Mouse (Mus musculus) layer of hippocampus, postnatal 36 days (tissue): Measurements from ENCODE around the gene 4930558C23Rik. TPM values are rescaled to one million over a fixed set of nuclear protein-coding genes. Genes with fewer than 3 reads are reported as not detected.
"Not testable (repeated sequence)": the region's sequence is repeated elsewhere in the genome, so short reads cannot be mapped to it uniquely, and the experiment has no call there.

Experiments used
- DNase-seq, 2 experiments: peaks; one replicate each; pipeline ENCODE4 v3.0.0; 2022
- total RNA-seq, 2 experiments: library from RNA; stranded (reverse); gene quantifications; 2 replicates each; pipeline ENCODE4 v1.2.3; 2021

Gene 4930558C23Rik
- not detected for total RNA-seq

DNA sequence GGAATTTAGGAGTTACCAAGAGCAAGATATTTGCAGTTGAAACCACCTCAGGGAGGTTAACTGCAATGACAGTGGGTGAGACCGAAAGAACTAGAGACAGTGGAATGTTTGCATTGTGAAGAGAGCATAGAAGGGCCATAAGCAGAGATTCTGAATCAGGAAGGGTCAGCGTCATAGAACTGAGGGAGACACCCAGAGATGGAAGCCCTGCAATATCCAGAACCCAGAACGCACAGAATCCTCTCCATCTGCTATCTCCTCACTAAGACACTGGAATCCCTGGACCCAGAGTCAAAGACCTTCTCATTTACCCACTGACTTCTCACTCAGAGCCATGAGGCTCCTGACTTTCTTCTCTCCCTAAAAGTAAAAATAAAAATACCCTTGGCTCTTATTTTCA is at the start of gene 4930558C23Rik:
Gene 4930558C23Rik, minus strand, starts transcription at position 101 of the 400 bp plus-strand sequence.
- no peak for DNase-seq

- no peak for DNase-seq
Observed at GRCm38 (mm10) chr3:95450915-95451314, 48.3 kb upstream of the 4930558C23Rik start.

DNA sequence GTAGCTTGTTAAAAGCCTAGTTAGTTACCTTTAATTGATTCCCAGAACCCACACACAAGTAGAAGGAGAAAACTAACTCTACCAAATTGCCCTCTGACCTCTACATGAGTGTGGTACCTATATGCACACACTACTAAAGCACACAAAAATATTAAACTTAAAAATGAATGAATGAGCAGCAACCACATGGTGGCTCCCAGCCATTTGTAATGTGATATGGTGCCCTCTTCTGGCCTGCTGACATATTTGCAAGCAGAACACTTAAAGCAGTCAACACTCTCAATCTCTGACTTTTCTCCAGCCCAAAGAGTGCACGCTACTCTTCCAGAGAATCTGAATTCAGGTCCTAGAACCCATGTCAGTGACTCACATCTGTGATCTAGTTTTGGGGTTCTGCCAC is 47.8 kb upstream of the 4930558C23Rik start:
- DNase-seq: peak in 1 of 2 experiments; percentile 10

DNA sequence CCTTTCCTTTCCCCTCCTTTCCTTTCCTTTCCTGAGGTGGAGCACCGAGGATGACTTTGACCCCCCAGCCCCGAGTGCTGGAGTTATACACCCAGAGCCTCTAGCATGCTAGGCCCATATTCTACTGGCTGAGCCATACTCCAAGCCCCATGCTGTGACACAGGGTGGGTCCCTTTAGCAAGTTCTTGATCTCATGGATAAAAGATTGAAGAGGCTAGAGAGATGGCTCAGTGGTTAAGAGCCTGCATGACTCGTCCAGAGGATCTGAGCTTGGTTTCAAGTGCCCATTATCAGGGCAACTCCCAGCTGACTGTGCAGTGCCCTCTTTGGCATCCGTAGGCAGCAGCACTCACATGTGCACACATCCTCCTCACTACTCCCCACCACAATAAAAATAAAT is 42.7 kb upstream of the 4930558C23Rik start:
- no peak for DNase-seq

DNA sequence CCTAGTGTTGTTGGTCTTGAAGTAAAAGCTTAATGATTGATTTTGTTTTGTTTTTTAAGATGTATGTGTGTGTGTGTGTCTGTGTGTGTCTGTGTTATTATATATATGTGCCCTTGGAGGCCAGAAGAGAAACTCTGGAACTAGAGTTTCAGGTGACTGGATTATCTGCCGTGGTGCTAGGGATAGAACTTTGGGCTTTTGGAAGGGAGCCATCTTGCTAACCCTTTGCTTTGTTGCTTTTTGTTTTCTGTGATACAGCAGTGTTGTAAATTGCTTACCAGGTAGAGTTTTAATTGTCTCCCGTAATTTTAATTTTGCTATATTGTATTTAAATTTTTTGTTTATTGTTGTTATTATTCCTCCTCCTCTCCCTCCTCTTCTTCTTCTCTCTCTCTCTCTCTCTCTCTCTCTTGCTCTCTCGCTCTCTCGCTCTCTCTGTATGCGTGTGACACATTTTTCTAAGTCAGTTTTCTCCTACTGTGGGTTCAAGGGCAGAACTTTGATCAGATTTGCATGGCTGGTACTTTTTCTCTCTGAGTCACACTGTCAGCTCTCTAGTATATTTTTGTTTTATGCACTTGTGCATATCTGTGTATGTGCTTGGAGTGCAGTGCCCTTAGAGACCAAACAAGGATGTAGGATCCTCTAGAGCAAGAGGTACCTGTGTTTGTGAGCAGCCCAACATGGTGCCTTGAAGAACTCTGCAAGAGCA is 39.9 kb upstream of the 4930558C23Rik start:
- DNase-seq: no peak

DNA sequence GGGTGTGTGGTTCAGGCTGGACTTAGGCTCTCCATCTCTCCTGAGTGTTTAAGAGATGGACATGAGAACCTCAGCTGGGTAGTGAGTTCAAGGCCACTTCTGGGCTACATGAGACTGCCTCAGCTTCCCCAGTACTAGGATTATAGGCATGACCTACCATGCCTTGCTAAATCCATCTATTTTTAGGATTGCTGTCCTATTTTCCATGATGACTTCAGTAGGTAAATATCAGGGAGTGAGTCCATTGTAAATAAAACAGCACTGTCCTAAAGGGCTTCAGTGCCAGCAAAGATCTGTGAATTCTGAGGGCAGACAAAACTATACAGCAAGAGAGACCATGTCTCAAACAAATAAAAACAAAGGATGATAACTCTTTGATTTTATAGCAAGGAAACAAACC is 37.0 kb upstream of the 4930558C23Rik start:
- no peak for DNase-seq

- DNase-seq: not testable (repeated sequence)
Observed at GRCm38 (mm10) chr3:95438636-95439035, 36.0 kb upstream of the 4930558C23Rik start.

DNA sequence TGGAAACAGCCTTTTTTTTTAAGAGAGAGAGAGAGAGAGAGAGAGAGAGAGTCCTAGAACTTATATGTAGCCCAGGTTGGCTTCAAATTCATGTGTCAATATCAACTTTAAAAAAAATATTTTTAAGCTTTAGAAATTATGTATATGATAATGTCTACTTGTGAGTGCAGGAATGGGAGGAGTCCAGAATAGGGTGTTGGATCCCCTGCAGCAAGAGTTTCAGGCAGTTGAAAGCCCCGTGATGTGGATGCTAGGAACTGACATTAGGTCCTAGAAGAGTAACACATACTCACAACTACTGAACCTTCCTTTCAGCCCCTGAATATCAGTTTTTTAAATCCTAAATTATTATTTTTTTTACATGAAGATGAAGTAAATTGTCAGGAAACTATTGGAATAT is 32.9 kb upstream of the 4930558C23Rik start:
- no peak for DNase-seq

- DNase-seq: peak in 1 of 2 experiments; percentile 7
Observed at GRCm38 (mm10) chr3:95434983-95435370, 32.3 kb upstream of the 4930558C23Rik start.

GRCm38 (mm10) chr3:95434136-95434982 is 31.7 kb upstream of the 4930558C23Rik start, which contains the start of gene Arnt:
Gene Arnt, plus strand, starts transcription at chr3:95434388.
- DNase-seq: peak; percentile 83 to 87

DNA sequence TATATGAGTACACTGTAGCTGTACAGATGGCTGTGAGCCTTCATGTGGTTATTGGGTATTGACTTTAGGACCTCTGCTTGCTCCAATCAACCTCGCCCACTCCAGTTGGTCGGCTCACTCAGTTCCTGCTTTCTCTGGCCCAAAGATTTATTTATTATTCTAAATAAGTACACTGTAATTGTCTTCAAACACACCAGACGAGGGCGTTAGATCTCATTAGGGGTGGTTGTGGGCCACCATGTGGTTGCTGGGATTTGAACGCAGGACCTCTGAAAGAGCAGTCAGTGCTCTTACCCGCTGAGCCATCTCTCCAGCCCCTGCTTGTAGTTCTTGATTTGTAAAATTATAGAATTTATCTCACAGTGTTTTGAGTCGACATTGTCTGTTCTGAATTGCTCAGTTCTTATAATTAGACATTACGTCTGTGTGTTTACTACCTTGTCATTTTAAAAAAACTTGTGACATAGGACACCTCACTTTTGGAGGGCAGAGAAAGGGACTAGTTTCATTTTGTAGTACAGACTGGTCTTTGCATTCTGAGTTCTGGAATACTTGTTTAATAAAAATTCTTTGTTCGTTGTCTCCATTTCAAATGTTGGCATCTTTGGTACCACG is 30.8 kb upstream of the 4930558C23Rik start:
- no peak for DNase-seq

- not testable (repeated sequence) for DNase-seq
Observed at GRCm38 (mm10) chr3:95428423-95428822, 25.8 kb upstream of the 4930558C23Rik start.

DNA sequence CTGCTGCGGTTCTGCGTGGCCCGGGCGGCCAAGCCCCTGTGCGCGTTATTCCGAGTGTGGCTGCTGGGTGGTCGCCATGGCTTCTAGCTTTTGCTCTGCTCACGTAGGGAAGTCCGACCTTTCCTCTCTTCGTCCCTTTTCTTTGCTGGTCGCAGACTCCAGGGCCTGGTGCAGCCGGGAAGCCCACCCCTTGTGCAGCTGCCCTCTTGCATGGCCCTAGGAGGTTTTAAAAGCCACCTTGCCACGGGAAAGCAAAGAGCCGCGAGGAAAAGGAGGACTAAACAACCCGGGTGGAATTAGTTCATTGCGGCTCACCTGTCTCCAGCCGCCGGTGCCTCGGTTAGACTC is 25.2 kb upstream of the 4930558C23Rik start:
- DNase-seq: peak in 1 of 2 experiments; percentile 15

GRCm38 (mm10) chr3:95427117-95427890 is 24.7 kb upstream of the 4930558C23Rik start:
- not testable (repeated sequence) for DNase-seq

- not testable (repeated sequence) for DNase-seq
Observed at GRCm38 (mm10) chr3:95426476-95426875, 23.8 kb upstream of the 4930558C23Rik start.

- no peak for DNase-seq
Observed at GRCm38 (mm10) chr3:95417866-95418265, 15.2 kb upstream of the 4930558C23Rik start.

GRCm38 (mm10) chr3:95412268-95412667 is 9.6 kb upstream of the 4930558C23Rik start:
- DNase-seq: no peak

GRCm38 (mm10) chr3:95408852-95409251 is 6.2 kb upstream of the 4930558C23Rik start:
- DNase-seq: no peak

DNA sequence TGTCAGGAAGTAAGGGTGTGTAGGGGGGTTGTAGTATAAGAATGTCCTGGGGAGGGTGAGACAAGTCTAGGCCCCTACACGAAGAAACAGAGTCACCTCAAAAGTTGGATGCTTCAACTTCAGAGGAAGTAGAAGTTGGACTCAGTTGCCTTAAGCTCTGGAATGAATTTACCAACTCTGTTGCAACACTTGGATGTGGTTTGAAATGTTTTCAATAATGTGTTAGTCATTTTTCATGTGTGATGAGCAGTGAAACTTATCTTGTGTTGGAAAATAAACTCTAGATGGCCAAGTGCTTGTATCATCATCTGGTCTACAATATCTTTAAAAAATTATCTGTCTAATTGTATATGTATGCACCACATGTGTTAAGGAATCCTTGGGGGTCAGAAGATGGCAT is 5.1 kb upstream of the 4930558C23Rik start:
- DNase-seq: no peak

DNA sequence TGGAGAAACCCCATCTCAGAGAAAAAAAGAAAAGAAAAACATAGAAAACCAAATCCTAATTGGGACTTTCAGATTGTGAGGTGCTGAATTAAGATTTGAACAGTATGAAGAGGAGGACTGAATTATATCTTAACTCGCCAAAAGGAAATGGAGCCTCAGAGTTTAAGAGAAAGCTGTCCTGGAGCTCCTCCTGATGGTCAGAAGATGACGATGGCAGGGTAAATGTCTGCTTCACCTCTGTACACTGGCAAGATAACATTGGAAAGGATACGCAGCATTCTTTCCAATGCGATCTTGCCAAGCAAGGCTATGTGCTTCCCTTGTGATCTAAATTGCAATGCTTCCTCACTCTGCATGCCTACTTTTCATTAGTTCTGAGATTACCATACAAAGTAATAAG is 8.3 kb downstream of the 4930558C23Rik start:
- DNase-seq: no peak

- DNase-seq: no peak
Observed at GRCm38 (mm10) chr3:95385401-95386075, 17.1 kb downstream of the 4930558C23Rik start.

DNA sequence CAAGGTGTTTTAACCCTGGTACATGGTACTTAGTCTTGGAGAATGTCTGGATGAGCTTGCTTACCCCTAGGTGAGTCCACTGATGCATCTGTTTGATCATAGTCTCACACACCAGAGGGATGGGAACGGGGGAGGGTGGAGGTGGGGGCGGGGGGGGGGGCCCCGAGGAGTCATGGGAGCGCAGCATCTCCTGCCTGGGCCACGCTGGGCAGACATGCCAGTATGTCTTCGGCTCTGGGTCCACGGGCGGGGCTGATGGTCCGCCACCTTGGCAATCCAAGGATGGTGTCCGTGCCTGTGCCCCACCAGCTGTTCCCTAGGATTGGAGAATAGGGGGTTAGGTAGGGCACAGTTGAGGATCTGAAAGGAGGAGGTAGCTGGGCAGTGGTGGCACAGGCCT is 29.4 kb downstream of the 4930558C23Rik start:
- DNase-seq: no peak
